Mouse (Mus musculus) heart, embryonic 14.5 days (tissue): ENCODE measurements around the gene Zfp607b. TPM values are rescaled to one million over a fixed set of nuclear protein-coding genes. Genes with fewer than 3 reads are reported as not detected.

Source experiments
- ATAC-seq: fragments of 200-750 bp; cut with Nextera tagmentation; 2 replicates; pipeline ENCODE4 v1.8.0; 2017; ENCODE audit warnings: low read depth, moderate TSS enrichment; ENCODE audit not compliant: insufficient number of reproducible peaks, insufficient read depth, low FRiP score
- H3K27ac ChIP-seq, 2 experiments: fragments of 200-500 bp in 1 of 2; fragments of 300-500 bp in 1 of 2; sonication (generic) in 1 of 2; replicated peaks in 1 of 2; 2 replicates each; pipeline ENCODE4 v1.5.1; 2012 to 2014; ENCODE audit warnings: low read depth in 2 of 2, low read length in 2 of 2, control low read depth in 1 of 2, mild to moderate bottlenecking in 1 of 2, mixed read lengths in 1 of 2; ENCODE audit not compliant: control insufficient read depth in 1 of 2, insufficient read depth in 1 of 2
- H3K27me3 ChIP-seq: fragments of 300-500 bp; sonication (generic); 2 replicates; pipeline ENCODE4 v1.6.1; 2014; ENCODE audit warnings: mild to moderate bottlenecking, low read length, control low read depth; ENCODE audit not compliant: control insufficient read depth, insufficient read depth
- H3K36me3 ChIP-seq: fragments of 300-500 bp; sonication (generic); 2 replicates; pipeline ENCODE4 v1.6.1; 2014; ENCODE audit warnings: mild to moderate bottlenecking, control low read depth, low read length, mixed read lengths; ENCODE audit not compliant: control insufficient read depth, insufficient read depth
- H3K4me1 ChIP-seq, 2 experiments: fragments of 200-500 bp in 1 of 2; fragments of 300-500 bp in 1 of 2; sonication (generic) in 1 of 2; 2 replicates each; pipeline ENCODE4 v1.6.1; 2012 to 2014; ENCODE audit warnings: low read length in 2 of 2, control low read depth in 1 of 2, mixed read lengths in 1 of 2; ENCODE audit not compliant: control insufficient read depth in 2 of 2, insufficient read depth in 2 of 2
- H3K4me2 ChIP-seq: fragments of 300-500 bp; sonication (generic); 2 replicates; pipeline ENCODE4 v1.6.1; 2014; ENCODE audit warnings: mild to moderate bottlenecking, low read length
- H3K4me3 ChIP-seq, 2 experiments: fragments of 200-500 bp in 1 of 2; fragments of 300-500 bp in 1 of 2; sonication (generic) in 1 of 2; 2 replicates each; pipeline ENCODE4 v1.5.1; 2012 to 2014; ENCODE audit warnings: low read length in 2 of 2, mild to moderate bottlenecking in 2 of 2, control low read depth in 1 of 2, low read depth in 1 of 2, moderate library complexity in 1 of 2; ENCODE audit not compliant: control insufficient read depth in 1 of 2, insufficient read depth in 1 of 2
- H3K9ac ChIP-seq: fragments of 300-500 bp; sonication (generic); 2 replicates; pipeline ENCODE4 v1.6.1; 2014; ENCODE audit warnings: mild to moderate bottlenecking, low read length
- H3K9me3 ChIP-seq: fragments of 300-500 bp; sonication (generic); 2 replicates; pipeline ENCODE4 v1.6.1; 2016; ENCODE audit warnings: low read length, control low read depth; ENCODE audit not compliant: control insufficient read depth
- WGBS: fragments of 180-500 bp; shearing (Covaris S2); extraction: QIAGEN DNeasy Blood & Tissue Kit; methylation state at CpG from one replicate; pipeline ENCODE4 v1.1.7; 2014; 5-methylcytosine and 5-hydroxymethylcytosine counted together
- polyA plus RNA-seq: library from polyadenylated mRNA; unstranded; fragments of >200 nt; fragmentation: Nextera tagmentation; extraction: Ambion mirVana; gene quantifications from 2 replicates; pipeline ENCODE4 v1.2.1, GENCODE M21; 2014

The Zfp607b gene
- polyA plus RNA-seq, 1 experiment from 2014 or later, result 2.2 TPM

DNA sequence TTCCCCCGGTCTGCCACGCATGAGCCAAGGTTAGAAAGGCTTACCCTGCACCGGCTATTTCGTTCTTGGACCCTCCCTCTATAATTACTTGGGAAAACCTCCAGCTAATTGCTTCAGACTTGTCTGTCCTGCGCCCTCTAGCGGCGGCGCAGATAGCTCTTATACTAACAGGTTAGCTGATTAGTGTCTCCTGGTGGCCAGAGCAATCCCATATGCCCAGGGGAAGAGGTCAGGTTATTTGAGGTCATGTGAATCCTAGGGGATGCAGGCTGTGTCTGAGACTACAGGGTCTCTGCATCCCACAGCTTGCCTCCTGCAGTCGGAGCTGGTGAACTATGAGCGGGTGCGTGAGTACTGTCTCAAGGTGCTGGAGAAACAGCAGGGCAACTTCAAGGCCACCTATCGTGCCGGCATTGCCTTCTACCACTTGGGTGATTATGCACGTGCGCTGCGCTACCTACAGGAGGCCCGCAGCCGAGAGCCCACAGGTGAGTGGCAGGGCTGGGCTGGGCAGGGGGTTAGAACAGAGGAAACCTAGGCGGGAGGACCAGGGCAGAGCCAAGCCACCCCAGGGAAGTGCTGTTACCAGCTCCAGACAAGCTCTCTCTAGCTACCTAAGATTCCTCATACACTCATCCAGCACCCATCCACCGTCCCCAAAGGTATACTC lies 34.4 kb upstream of the Zfp607b start:
- peaks cover 8% of the 10 kb centered on the region; the same call in 1 of the 2 replicates for H3K36me3 ChIP-seq
- ATAC-seq, result no peak
- no peaks in the 10 kb centered on the region for H3K9me3 ChIP-seq
- peaks cover 0 to 4% of the 10 kb centered on the region in 2 experiments; a peak in 1 of 4 replicates for H3K4me1 ChIP-seq
- H3K9ac ChIP-seq, result no peak overlapping the region
- 56% methylated on average over 20 of the region's 20 CpGs for WGBS
- no peak overlapping the region for H3K27ac ChIP-seq
- no peak overlapping the region for H3K4me3 ChIP-seq
- peaks cover 84% of the 10 kb centered on the region for H3K27me3 ChIP-seq
- H3K4me2 ChIP-seq, result no peak overlapping the region

DNA sequence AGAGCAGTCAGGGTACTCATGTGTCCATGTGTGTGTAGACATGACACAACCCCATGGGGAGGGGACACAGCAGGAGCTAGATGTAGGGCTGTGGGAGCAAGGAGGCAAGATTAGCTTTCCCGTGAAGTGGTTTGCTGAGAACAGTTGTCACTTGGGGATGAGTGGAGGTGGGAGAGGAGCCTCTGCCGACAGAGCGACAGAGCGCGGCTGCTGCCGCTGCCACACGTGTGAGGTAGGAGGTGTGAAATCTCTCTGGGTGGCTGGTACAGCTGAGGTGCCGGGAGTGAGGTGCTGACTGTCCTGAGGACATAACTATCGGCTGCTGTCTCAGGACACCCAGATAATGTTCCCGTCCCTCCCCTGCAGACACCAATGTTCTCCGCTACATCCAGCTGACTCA lies 33.6 kb upstream of the Zfp607b start:
- no peak for ATAC-seq
- H3K36me3 ChIP-seq, result peaks cover 11% of the 10 kb centered on the region
- no peak overlapping the region for H3K4me3 ChIP-seq
- H3K9ac ChIP-seq, result no peak overlapping the region
- peaks cover 88% of the 10 kb centered on the region for H3K27me3 ChIP-seq
- 16% methylated on average over 11 of the region's 11 CpGs for WGBS
- no peak overlapping the region for H3K27ac ChIP-seq
- H3K4me1 ChIP-seq, result peaks cover 0 to 4% of the 10 kb centered on the region in 2 experiments; a peak in 1 of 4 replicates
- H3K4me2 ChIP-seq, result no peak overlapping the region
- no peaks in the 10 kb centered on the region for H3K9me3 ChIP-seq

DNA sequence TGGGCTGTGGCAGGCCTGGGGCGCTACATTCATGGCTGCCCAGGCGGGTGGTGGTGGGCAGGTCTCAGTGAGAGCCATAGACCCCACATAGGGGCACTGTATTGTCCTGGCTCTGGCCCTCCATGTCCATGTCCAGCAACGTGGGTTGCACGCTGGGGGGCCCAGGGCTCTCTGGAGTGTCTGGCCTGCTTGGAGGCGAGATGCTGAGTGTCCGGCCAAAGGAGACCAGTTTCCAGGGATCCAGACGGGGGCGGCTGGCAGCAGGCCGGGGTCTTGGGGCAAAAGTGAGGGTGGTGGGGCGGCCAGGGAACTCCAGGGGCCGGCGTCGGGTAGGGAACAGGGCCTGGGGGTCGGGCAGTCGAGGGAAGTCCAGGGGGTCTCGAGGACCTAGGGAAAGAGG lies 32.5 kb upstream of the Zfp607b start:
- peaks cover 0 to 4% of the 10 kb centered on the region in 2 experiments; a peak in 1 of 4 replicates for H3K4me1 ChIP-seq
- H3K27ac ChIP-seq, result no peak overlapping the region
- peaks cover 83% of the 10 kb centered on the region for H3K27me3 ChIP-seq
- ATAC-seq, result no peak
- 91% methylated on average over 16 of the region's 16 CpGs for WGBS
- H3K9ac ChIP-seq, result no peak overlapping the region
- no peak overlapping the region for H3K4me2 ChIP-seq
- H3K9me3 ChIP-seq, result no peaks in the 10 kb centered on the region
- peaks cover 14% of the 10 kb centered on the region for H3K36me3 ChIP-seq
- H3K4me3 ChIP-seq, result no peak overlapping the region

DNA sequence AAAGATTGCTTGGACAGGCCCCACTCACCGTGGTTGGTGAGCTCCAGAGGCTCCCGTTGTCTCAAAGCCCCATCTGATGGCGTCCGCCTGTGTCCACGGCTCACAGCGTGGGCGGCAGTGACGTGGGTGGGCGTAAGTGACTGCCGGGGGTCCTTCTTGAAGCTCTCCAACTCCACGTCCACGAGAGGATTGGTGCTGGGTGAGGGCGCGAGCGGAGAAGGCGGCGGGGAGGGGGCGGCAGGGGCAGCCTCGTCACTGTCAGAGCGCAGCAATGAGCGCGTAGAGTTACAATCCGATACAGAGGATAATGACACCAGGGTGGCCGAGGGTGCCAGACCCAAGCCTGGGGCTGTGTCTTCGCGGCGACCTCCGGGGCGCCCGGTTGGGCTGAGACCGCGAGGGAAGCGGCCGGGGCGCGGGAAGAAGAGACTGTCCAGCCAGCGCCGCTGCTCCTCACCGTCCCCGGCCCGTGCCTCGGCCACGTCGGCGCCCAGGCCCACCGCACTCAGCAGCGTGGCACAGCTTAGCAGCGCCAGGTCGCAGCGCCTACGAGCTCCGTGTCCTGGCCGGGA lies 31.2 kb upstream of the Zfp607b start:
- no peak overlapping the region for H3K4me3 ChIP-seq
- H3K4me1 ChIP-seq, result peaks cover 0 to 4% of the 10 kb centered on the region in 2 experiments; a peak in 1 of 4 replicates
- H3K4me2 ChIP-seq, result no peak overlapping the region
- peaks cover 14% of the 10 kb centered on the region for H3K36me3 ChIP-seq
- 23% methylated on average over 53 of the region's 53 CpGs for WGBS
- H3K27ac ChIP-seq, result no peak overlapping the region
- no peak overlapping the region for H3K9ac ChIP-seq
- no peaks in the 10 kb centered on the region for H3K9me3 ChIP-seq
- peaks cover 72% of the 10 kb centered on the region for H3K27me3 ChIP-seq
- ATAC-seq, result no peak

DNA sequence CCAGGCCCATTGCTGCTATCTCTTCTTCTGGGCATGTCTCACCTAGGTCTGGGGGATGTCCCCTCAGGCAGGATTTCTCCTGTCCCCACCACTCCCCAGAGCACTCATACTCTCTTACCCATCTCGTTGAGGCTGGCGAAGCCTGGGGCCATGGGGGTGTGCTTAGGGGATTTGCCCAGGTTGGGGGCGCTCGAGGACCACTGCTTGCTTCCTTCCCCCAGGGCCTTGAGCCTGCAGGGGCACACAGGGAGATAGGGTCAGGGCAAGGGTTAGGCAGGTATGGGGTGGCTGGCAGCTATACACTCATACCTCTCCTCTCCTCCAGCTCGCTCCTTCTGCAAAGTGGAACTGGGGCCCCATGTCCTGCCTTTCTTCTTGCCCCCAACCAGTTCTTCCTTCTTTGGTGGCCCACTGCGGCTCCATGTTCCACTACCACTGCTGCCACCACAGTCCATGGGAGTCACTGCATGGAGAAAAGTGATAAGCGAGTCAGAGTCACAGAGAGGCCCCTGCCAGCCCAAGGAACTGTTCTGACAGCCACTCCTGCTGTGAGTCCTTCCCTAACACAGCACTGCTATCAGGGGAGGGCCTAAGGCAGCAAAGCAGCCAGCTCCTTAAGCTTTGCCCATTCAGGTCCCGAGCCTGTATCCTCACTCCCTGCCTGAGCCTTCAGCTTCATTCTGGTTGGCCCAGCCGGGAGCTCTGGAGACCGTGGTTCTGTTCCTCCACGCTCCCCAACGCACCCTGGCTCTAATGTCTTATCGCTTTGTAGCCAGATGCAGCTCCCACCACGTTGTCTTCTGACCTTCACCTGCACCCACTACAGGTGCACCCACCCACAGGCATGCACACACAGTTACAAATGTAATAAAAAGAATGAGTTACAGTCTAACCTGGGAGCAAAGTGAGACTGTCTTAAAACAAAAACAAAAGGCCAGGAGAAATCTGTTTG lies 30.2 kb upstream of the Zfp607b start:
- no peaks in the 10 kb centered on the region for H3K9me3 ChIP-seq
- peaks cover 14% of the 10 kb centered on the region for H3K36me3 ChIP-seq
- 46% methylated on average over 14 of the region's 14 CpGs for WGBS
- H3K9ac ChIP-seq, result no peak overlapping the region
- peaks cover 65% of the 10 kb centered on the region for H3K27me3 ChIP-seq
- no peak for ATAC-seq
- H3K4me2 ChIP-seq, result no peak overlapping the region
- H3K27ac ChIP-seq, result no peak overlapping the region
- no peak overlapping the region for H3K4me3 ChIP-seq
- peaks cover 0 to 2% of the 10 kb centered on the region in 2 experiments; a peak in 1 of 4 replicates for H3K4me1 ChIP-seq

DNA sequence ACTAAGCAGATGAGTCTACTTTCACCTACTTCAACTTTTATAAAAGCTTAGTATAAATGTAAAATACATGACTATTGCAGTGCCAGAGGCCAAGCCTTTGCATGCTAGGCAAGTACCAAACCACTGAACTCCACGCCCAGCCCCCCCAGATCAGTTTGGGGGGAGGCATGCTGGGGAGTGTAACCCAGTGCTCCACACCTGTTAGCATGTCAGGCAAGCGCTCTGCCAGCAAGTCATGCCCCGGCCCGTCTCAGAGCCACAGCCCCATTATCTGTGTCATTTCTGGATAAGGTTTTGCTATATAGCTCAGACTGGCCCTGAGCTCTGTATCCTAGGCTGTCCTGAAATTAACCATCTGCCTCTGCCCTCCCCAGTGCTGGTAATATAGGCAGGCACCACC lies 27.1 kb upstream of the Zfp607b start:
- H3K4me1 ChIP-seq, result no peaks in the 10 kb centered on the region
- no peak overlapping the region for H3K4me2 ChIP-seq
- no peaks in the 10 kb centered on the region for H3K9me3 ChIP-seq
- H3K36me3 ChIP-seq, result peaks cover 14% of the 10 kb centered on the region
- 75% methylated on average over 4 of the region's 4 CpGs for WGBS
- peaks cover 35% of the 10 kb centered on the region for H3K27me3 ChIP-seq
- no peak overlapping the region for H3K4me3 ChIP-seq
- ATAC-seq, result no peak
- no peak overlapping the region for H3K9ac ChIP-seq
- H3K27ac ChIP-seq, result no peak overlapping the region

DNA sequence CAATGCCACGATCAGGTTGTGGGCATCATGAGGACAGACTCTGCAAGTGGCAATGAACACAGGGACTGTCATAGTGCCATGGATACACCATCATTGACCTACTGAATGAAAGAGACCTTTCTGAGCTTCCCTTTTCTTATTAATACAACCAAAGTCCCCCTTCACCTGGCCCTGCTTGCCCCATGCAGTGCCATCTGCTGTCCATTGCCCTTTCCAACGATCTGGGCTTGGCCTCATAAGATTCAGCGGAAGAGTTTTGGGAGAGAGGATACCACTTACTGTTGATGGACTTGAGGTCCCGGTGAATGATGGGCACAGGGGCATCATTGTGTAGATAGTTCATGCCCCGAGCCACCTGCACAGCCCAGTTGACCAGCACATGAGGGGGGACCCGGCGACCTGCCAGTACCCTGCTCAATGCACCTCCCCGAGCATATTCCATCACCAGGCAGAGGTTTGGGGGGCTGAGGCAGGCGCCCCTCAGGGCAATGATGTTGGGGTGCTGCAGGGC lies 16.0 kb upstream of the Zfp607b start:
- peak overlapping the region; percentile 87 for H3K9ac ChIP-seq
- no peaks in the 10 kb centered on the region for H3K9me3 ChIP-seq
- peak overlapping the region; percentile 100 for H3K4me2 ChIP-seq
- H3K27ac ChIP-seq, result no peak overlapping the region
- H3K4me1 ChIP-seq, result peaks cover 11 to 14% of the 10 kb centered on the region in 2 experiments; a peak in 3 of 4 replicates
- ATAC-seq, result no peak
- WGBS, result 60% methylated on average over 9 of the region's 9 CpGs
- H3K36me3 ChIP-seq, result peaks cover 14% of the 10 kb centered on the region; the same call in 1 of the 2 replicates
- H3K27me3 ChIP-seq, result no peaks in the 10 kb centered on the region
- H3K4me3 ChIP-seq, result peak overlapping the region; percentile 82 to 86
